Mouse (Mus musculus) liver, adult (tissue): ENCODE results near the gene Mxra7.

Experiments used
- GATA4 ChIP-seq: IDR thresholded peaks from 2 replicates; pipeline ENCODE4 v1.6.1; 2014; ENCODE audit warnings: mild to moderate bottlenecking, low read length; ENCODE audit not compliant: insufficient replicate concordance

Mxra7 gene

GRCm38 (mm10) chr11:116834954-116835353, 7.1 kb upstream of the Mxra7 start:
- TF ChIP-seq GATA4 = no peak

DNA sequence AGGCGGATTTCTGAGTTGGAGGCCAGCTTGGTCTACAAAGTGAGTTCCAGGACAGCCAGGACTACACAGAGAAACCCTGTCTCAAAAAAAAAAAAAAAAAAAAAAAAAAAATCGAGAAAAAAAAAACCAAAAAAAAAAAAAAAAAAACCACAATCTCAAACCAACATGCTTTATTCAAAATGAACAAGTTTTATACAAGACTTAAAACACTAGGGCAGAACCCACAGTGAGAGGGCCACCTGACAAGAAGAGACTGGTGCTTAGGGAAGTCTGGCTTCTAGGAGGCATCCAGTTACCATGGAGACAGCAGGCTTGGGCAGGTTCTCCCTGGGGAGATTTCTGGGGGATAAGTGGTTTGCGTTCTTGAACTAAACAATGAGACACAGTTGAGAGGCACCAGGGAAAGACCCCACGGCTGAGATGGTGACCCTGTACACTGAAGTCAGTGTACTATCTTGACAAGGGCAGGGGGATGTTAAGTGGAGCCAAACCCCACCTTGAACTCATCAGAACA, 4.4 kb upstream of the Mxra7 start:
- TF ChIP-seq GATA4 = no peak

DNA sequence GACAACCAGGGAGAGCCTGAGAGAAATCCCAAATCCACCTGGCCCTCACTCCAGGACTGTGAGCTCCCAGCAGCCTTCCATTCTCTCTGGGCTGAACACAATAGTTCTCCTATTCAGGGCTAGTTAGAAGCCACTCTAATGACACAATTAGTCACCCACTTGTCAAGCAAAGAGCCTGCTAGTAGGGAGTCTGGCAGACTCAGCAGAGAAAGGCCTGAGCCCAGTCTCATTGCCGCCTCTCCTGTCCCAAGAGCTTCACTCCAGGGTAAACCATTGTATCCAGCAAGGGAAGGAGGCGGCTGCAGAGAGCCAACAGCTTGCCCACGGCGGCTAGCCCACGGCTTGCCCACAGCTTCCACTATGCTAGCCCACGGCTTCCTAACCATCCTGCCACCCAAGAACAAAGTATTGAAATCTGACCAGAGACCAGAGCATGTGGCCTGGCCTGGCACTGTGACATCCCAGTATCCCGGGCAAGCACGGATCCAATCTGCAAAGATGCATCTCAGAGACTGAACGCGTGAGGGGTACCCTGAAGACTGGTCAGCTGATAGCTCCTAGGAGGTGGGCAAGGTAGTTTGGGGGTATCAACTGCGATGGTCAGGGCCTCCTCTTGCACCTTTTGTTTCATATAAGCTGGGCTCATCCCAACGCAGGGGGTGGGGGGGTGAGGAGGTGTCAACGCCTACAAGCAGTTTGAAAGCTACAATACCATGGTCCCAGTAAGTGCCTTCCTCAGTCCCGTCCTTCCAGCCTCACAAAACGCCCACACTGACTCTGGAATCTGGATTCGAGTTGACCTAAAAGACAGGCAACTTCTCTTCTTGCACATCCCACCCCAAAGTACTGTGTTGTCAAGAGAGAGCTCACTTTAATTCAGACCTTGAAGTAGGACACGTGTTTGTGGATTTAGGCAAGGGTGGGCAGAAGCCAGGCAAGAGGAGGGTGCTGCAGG, 1.0 kb downstream of the Mxra7 start:
- no peak for TF ChIP-seq GATA4

DNA sequence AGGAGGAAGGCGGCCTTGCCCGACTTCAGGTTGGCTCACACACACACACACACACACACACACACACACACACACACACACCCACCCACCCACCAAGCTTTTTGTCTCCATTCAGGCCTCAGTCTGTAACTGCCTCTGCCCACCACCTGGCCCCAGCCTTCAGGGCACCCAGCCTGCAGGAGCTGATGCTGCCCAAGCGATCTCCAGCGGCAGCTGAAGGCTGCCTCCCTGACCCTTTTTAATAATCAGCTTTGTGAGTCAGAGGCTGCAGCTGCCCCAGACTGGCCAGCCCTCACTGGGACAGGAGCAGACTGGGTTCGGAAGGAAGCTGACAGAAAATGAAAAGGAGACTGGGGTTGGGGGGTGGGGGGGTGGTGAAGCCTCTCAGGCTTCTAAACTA, 2.6 kb downstream of the Mxra7 start:
- TF ChIP-seq GATA4 = no peak

DNA sequence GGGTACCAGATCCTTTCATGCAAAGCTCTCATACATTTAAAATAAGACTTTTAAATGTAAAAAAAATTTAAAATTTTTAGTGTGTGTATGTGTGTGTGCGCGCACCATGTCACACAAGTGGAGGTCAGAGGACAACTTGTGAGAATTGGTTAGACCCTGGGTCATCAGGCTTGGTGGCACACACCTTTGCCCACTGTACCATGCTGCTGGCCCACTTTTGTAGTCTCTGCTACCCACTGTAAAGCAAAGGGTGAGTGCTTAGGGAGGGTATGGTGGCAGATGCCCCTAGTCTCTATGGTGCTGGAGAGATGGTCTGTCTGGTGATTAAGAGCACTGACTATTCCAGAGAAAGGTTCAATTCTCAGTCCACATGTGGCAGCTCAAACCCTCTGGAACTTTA, 4.6 kb downstream of the Mxra7 start:
- no peak for TF ChIP-seq GATA4

DNA sequence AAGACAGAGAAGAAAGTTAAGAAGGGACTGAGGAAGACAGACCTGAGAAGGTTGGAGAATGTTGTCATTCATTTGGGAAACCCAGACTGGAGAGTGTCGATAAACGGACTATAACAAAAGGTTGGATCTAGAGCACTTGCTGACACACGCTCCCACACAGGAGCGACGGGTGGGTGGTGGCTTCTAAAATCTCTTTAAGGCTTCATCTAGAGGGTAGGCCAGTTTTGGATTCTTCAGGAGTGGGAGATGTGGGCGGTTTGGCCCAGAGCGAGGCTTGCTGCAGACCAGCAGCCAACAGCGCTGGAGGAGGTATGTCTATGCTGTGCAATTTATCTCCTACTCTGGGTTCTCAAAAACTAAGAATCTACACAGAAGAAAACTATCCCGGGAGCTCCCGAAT, 5.2 kb downstream of the Mxra7 start:
- no peak for TF ChIP-seq GATA4

DNA sequence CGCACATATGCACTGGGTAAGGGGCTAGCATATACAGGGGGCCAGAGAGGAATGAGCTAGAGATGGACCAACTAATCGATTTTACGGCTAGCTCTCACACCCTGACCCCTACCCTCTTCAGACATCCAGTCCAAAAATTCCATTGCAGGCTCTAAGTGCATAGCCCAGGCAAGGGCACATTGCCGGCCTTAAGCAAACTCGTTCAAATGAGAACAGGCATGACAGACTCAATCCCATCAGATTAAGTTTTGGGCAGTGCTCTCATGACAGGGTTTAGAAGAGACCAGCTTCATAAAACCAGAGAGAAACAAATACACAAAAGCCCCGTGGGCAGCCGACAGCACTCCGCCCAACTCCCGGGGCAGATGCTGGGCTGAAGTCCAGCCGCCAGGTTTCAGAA, 5.6 kb downstream of the Mxra7 start:
- no peak for TF ChIP-seq GATA4

GRCm38 (mm10) chr11:116821057-116821940, 6.5 kb downstream of the Mxra7 start:
- TF ChIP-seq GATA4 = no peak

- no peak for TF ChIP-seq GATA4
Measured at GRCm38 (mm10) chr11:116819932-116820593, 7.8 kb downstream of the Mxra7 start.

- no peak for TF ChIP-seq GATA4
Measured at GRCm38 (mm10) chr11:116818722-116819121, 9.1 kb downstream of the Mxra7 start.

- no peak for TF ChIP-seq GATA4
Measured at GRCm38 (mm10) chr11:116817567-116817966, 10.3 kb downstream of the Mxra7 start.

DNA sequence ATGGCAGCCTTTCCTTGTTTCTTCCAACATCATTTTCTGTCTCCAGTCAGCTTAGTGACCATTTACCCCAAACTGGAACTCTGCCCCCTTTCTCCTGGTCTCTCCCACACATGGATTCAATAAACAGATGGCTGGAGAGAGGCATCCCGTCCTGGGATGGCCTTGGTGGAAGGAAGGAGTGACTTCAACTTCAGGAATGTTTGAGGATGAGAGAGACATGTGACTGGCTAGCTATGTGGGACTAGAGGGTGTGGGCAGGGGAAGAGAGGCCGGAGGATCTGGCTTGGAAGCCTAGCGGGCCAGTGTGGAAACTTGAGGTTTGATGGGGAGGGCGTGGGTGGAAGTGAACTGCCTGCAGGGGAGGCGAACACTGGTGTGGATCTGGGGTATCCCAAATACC, 11.1 kb downstream of the Mxra7 start:
- TF ChIP-seq GATA4 = no peak

DNA sequence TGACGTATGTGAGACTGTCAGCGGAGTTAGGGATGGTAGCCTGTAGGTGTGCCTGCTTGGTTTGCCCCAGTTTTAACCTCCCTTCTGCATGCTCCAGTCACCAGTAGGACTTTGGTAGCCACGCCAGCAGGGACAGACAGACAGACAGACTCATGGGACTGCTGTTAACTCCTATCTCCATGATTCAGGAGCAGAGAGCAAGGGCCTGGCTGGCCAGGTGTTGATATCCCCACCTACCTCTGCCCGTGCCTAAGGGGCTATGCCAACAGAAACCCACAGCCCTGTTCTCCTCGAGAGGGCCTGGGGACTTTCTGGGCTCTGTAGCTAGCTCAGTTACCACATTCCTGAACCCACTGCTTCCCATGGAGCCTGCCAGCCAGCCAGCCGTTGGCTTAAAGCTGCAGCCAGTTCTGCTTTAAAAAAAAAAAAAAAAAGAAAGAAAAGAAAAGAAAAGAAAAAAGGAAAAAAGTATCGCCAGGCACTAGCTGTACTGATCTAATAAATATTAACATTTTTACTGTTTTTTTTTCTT, 12.9 kb downstream of the Mxra7 start:
- TF ChIP-seq GATA4 = no peak

DNA sequence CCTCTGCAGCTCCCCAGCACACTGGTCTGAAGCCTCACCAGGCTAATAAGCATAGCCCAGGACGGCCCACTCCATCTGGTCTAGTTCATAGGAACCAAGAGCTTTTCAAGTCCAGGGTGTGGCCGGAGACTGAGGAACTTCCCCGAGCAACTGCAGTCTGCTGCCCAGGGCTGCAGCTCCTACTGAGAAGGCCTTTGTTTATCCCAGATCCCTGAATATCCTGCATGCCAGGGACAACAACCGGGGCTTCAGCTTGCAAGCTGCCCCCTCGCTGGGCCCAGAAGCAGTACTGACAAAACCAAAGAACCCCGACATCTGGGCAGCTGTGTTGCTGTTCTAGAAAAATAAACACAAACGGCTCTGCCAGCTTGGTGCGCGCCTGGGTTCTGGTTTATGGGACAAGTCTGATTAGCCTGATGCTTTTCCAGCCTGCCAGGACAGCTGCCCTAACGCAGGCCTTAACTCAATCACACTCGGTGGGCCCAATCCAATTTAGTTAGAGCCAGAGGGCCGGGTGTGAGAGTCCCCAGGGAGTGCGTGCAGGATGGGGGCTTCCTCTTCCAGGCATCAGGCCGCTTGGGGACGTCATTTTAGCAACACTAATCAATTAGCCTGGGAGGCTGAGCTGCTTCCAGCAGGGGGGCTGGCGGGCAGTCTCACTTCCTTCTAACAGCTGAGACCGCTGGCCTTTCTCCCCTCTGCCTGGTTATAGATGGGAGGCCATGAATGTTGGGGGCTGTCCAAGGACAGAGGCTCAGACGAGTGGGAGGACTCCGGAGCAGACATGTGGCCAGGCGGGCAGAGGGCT, 13.6 kb downstream of the Mxra7 start:
- TF ChIP-seq GATA4 = no peak
